Mouse (Mus musculus): ENCODE results near the gene Hcst. TPM values are rescaled to one million over a fixed set of nuclear protein-coding genes. Genes with fewer than 3 reads are reported as not detected.
A peak's percentile ranks its signal among the peaks of the same experiment; 100 is the strongest.

Gene Hcst
- total RNA-seq, 2 experiments from 2014 or later: 1.5 TPM; not detected in 1

DNA sequence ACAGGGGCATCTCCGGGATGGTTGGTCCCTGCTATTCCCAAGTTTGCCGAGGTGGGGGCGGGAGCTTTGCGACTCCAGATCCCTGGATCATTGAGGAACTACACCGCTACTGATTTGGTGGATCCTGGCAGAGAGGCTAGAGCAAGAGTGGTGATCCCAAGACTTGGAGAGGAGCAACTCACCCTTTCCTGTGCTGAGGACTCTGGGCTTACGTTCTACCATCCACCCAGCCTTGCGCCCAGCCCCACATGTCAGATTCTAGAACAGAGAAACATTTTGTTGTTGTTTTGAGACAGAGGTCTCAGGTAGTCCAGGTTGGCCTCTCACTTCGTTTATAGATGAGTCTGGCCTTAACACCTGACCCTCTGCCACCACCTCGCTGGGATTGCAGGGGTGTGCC is 2.9 kb upstream of the Hcst start:
- no peak for DNase-seq (ENCODE audit: low spot score in 2 of 2)
- Histone ChIP-seq H3K27ac (peak overlapping the region; percentile 81), H3K4me3 (peak overlapping the region; percentile 61)
- TF ChIP-seq CTCF (conservative IDR thresholded peaks at IDR 0.05): no peak

DNA sequence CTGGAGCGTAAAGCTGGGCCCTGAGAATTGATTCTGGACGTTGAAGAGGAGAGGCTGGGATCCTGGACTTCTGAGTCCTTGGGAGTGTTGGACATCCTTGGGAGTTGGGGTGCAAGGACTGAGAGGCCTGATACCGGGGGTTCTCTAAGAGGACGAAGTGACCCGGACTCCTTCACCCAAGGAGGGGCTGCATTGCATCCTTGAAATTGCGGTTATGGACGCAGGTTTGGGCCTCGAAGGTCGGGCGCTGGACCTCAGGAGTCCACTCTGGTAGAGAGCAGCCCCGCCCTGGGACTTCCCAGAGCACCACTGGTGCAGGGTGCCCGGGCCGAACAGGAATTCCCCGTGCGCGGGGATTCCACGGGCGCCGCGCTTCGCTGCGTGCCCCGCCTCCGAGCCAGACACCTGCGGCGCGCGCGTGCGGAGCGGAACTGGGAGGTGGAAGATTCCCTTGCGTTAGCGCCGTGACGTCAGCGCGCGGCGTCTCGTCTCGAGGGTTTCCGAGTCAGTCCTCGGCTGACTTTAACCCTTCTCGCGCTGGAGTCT is 2.3 kb upstream of the Hcst start:
- DNase-seq (ENCODE audit: low spot score in 2 of 2): peak; percentile 92 to 95
- H3K27ac ChIP-seq: peak overlapping the region; percentile 81
- H3K4me3 ChIP-seq: peak overlapping the region; percentile 61
- TF ChIP-seq CTCF (conservative IDR thresholded peaks at IDR 0.05): no peak

DNA sequence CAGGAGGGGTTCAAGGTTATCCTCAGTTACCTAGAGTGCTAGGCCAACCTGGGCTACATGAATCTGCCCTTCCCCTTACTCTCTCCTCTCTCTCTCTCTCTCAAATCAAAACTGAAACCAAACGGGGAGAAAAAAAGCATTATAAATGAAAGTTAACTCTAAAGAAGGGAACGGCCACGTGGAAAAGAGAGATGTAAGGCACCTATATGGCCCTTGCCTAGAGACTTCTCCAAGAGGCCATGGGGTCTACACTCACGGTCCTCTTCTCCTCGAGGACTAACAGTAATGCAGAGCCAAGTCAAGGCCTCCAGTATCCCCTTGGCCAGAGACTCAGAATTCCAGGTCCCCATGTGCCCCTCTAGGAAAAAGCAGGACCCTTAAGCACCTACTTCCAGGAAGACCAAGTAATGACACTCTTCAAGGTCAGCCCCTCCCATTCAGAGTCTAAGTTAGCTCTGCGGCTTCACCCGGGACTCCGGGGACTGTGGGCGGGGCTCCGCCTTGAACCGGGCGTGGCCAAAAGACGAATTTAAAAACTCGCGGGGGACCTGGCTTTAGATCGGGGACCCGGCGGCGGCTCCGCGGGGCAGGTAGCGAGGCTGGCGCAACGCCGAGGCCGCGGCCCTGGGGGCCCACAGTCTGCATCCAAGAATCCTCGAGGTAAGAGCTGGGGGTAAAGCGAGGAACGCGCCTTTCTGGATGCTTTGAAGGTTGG is 1.7 kb upstream of the Hcst start, which contains the start of gene Nfkbid:
Nfkbid (plus strand) TSS at position 558 of the 715 bp plus-strand sequence.
- no peak for TF ChIP-seq CTCF (conservative IDR thresholded peaks at IDR 0.05)
- peak in 1 of 2 experiments; percentile 44 for DNase-seq (ENCODE audit: low spot score in 2 of 2)
- peak within 1 kb of the TSS; percentile 61 for H3K4me3 ChIP-seq
- peak within 1 kb of the TSS; percentile 81 for H3K27ac ChIP-seq

DNA sequence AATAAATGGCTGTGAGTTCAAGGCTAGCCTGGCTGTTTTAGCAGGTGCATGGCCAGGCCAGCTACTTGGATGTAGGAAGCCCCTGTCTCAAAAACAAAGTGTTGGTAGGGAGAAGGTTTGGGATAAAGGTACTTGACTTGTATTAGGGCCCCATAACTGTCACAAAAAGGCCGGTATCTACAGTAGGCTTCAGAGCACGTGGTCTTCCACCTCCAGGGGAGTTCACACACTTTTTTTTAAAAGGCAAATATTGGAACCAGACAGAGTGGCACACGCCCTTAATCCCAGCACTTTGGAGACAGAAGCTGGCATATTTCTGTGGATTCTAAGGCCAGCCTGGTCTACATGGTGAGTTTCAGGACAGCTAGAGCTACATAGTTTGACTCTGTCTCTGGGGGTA is 1.0 kb upstream of the Hcst start:
- DNase-seq (ENCODE audit: low spot score in 2 of 2): no peak
- no peak for TF ChIP-seq CTCF (conservative IDR thresholded peaks at IDR 0.05)
- Histone ChIP-seq H3K4me3 (no peak overlapping the region), H3K27ac (no peak overlapping the region)

DNA sequence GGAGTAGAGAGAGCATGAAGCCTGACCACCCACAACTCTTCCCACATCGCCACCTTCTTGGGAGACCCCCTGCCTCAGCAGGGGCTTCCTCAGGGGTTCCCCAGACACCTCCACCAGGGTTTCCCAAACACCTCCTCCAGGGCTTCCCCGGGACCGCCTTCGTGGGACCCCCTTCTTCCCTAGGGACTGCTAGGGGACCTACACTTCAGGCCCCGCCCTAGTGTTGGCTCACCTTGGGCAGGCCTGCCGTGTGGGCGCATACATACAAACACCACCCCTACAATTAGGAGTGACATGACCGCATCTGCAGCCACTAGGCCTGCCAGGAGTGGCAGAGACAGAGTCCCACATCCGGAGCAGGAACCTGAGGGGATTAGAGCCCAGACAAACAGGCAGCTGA is 1.8 kb downstream of the Hcst start:
- no peak for DNase-seq (ENCODE audit: low spot score in 2 of 2)
- H3K4me3 ChIP-seq: no peak overlapping the region
- H3K27ac ChIP-seq: no peak overlapping the region
- TF ChIP-seq CTCF (conservative IDR thresholded peaks at IDR 0.05): no peak

DNA sequence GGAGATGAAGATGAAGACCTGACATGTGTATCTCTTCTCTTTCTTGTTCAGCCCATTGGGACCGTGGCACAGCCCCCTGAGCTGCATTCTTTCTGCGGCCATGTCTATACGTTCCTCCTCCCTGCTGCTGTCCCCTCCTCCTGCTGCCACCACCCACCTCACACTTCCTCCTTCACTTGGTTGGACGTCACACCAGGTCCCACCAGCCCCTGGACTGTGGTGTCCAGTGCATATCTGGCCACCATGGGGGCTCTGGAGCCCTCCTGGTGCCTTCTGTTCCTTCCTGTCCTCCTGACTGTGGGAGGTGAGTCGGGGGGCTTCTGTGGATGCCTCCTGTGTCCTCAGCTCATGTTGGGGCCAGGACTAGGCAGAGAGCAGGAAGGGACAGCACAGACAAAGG is 6.1 kb downstream of the Hcst start, which contains the start of gene Tyrobp:
Tyrobp (plus strand) TSS at position 165 of the 400 bp plus-strand sequence.
- H3K27ac ChIP-seq: peak within 1 kb of the TSS; percentile 46; the same call in 1 of the 2 replicates
- no peak within 1 kb of the TSS; the same call in 1 of the 2 replicates for H3K4me3 ChIP-seq
- no peak for DNase-seq (ENCODE audit: low spot score in 2 of 2)
- TF ChIP-seq CTCF (conservative IDR thresholded peaks at IDR 0.05): no peak

DNA sequence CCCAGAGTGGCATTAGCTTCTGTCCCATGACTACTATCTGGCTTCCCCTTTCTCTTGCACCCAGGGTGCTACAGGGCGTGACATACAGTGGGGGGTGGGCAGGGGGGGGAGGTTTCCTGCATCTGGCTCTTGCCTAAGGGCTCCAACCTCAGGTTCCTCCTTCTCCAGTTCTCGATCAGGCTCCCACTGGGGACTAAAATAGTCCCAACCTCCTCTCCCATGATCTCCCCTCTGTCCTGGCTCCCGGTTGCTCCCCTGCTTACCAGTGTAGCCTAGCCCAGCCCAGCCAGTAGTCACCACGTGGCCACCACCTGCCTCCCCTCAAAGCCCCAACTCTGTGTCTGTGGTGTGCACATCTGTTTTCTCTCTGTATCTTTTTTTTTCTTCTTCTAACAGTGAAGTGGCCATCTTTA is 6.9 kb downstream of the Hcst start:
- no peak for DNase-seq (ENCODE audit: low spot score in 2 of 2)
- TF ChIP-seq CTCF (conservative IDR thresholded peaks at IDR 0.05): no peak

DNA sequence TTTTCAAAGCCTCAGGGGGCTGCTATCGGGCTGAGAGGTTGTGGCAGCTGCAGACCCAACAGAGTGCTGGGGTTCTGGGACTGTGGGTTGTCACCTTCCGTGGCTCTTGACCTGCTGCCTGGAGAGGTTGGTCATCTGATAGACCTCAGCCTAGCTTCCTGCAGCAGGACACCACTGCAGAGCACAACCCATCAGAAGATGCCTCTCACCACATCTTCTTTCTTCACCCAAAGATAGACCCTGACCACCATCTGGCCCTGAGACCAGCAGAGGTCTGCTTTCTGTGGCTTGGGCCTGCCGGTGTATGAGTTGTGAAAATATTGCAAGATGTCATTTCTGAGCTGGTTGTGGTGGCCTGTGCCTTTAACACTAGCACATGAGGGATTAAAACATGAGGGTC is 8.6 kb downstream of the Hcst start:
- Histone ChIP-seq H3K4me3 (no peak overlapping the region), H3K27ac (no peak overlapping the region)
- DNase-seq (ENCODE audit: low spot score in 2 of 2): no peak
- no peak for TF ChIP-seq CTCF (conservative IDR thresholded peaks at IDR 0.05)

More for the DNA sequence above, 6.9 kb downstream of the Hcst start:
- Histone ChIP-seq H3K27ac (peak overlapping the region; percentile 46; the same call in 1 of the 2 replicates), H3K4me3 (no peak overlapping the region)

DNA sequence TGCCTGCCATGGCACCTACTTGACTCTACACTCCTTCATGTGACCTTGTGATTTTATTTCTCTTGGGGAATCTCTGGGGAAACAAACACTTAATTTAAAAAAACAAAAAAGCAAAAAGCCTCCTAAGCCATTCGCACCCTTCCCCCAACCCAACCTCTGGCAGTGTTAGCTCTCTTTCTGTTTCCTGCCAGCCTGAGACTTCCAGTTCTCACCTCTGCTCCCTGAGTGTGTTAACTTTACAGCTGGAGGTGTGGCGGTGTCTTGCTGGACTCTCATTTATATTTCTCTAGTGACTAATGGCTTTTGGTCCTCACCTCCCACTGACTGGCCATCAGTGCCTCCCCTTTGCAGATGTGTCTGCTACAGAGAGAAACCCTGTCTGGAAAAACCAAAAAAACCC is 9.9 kb downstream of the Hcst start:
- TF ChIP-seq CTCF (conservative IDR thresholded peaks at IDR 0.05): no peak
- Histone ChIP-seq H3K4me3 (no peak overlapping the region), H3K27ac (no peak overlapping the region)
- no peak for DNase-seq (ENCODE audit: low spot score in 2 of 2)

DNA sequence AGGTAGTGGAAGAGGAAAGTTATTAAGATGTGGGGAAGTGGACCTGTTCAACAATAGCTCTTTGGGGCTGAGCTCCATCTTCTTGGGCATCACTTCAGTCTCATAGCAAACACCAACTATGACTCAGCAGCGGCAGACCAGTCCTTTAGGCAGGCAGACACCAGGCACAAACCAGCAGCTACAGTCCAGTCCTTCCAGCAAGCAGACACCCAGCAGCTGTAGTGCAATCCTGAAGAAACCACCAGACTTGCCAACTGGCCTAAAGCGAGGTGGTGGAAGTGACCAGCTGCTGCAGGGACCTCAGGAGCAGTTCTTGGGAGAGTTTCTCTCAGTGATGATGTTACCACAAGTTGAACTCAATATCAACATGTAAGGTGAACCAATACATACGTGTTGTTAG is 11.0 kb downstream of the Hcst start:
- Histone ChIP-seq H3K4me3 (no peak overlapping the region), H3K27ac (no peak overlapping the region)
- DNase-seq (ENCODE audit: low spot score in 2 of 2): no peak
- TF ChIP-seq CTCF (conservative IDR thresholded peaks at IDR 0.05): no peak

DNA sequence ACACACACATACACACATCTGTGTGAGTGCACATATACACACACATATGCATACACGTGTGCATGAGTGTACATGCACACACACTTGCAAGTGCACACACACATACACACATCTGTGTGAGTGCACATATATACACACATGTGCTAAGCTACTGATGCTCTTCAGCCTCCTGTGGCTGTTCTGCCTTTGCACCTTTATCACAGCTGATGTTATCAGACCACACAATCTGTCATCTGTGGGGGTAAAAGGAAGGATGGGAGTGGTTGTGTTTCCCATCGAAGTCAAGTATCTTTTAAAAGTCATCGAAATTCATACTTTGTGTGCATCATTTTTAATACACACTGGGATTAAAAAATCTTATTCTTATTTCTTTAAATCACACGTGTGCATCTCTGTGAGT is 17.3 kb downstream of the Hcst start:
- Histone ChIP-seq H3K4me3 (no peak overlapping the region), H3K27ac (no peak overlapping the region)
- no peak for TF ChIP-seq CTCF (conservative IDR thresholded peaks at IDR 0.05)
- DNase-seq (ENCODE audit: low spot score in 2 of 2): no peak

DNA sequence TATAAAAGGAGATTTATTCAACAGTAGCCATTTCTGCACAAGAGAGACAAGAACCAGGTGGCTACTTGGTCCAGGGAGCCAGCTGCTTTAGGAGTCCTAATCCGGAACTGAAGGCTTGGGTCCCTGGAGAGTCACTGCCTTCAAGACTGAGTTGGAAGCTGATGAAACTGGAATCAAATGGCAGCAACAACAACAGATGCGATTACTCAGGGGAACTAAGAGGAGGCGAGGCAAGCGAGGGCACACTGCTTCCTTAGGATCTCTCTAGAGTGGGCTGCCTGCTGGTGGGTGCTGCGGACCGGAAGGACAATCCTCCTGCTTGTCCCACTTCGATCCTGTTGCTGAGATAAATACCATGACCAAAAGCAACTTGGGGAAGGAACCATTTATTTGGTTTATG is 20.0 kb downstream of the Hcst start:
- no peak for DNase-seq (ENCODE audit: low spot score in 2 of 2)
- no peak for TF ChIP-seq CTCF (conservative IDR thresholded peaks at IDR 0.05)
- H3K4me3 ChIP-seq: no peak overlapping the region
- H3K27ac ChIP-seq: no peak overlapping the region

DNA sequence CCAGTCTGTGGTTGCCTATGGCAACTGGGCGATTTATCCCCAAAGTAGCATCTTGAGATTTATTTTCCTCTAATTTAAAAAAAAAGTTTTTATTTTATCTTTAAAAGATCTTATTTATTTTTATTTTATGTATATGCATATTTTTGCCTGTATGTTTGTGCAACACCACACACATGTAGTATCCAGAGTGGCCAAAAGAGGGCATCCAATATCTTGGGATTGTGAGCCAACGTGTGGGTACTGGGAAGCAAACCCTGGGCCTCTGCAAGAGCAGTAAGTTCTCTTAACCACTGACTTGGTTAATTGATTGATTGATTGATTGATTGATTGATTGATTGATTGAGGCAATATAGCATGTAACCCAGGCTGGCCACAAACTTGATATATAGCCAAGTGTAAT is 24.8 kb downstream of the Hcst start:
- TF ChIP-seq CTCF (conservative IDR thresholded peaks at IDR 0.05): peak; percentile 63
- H3K4me3 ChIP-seq: no peak overlapping the region
- no peak for DNase-seq (ENCODE audit: low spot score in 2 of 2)

DNA sequence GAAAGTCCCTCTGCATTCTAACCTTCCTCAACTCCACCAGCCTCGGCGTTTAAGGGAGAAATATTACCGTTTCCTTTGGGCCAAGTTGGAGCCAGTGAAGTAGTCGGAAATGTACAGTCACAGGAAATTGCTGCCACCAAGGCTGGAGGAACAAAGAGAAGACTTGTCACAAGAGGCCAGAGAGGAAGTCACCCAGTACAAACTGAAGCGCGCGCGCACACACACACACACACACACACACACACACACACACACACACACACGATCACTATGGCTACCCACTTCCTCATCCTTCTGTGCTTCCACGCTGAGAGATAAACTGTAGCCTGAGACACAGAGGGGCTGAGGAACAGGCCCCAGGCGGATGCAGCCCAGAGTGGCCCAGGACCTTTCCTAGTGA is 25.3 kb downstream of the Hcst start:
- peak overlapping the region; percentile 24; the same call in 1 of the 2 replicates for H3K27ac ChIP-seq
- no peak for TF ChIP-seq CTCF (conservative IDR thresholded peaks at IDR 0.05)
- no peak for DNase-seq (ENCODE audit: low spot score in 2 of 2)
- no peak overlapping the region for H3K4me3 ChIP-seq

More for the DNA sequence above, 24.8 kb downstream of the Hcst start:
- no peak overlapping the region for H3K27ac ChIP-seq
